Mouse (Mus musculus) liver, embryonic 15.5 days (tissue): Measurements from ENCODE around the gene Myl6. TPM values are rescaled to one million over a fixed set of nuclear protein-coding genes. Genes with fewer than 3 reads are reported as not detected.
"Not testable (repeated sequence)": the region's sequence is repeated elsewhere in the genome, so short reads cannot be mapped to it uniquely, and the experiment has no call there.

Source experiments
- ATAC-seq: fragments of 200-750 bp; cut with Nextera tagmentation; 2 replicates; pipeline ENCODE4 v1.8.0; 2017; ENCODE audit warnings: moderate number of reproducible peaks, mild to moderate bottlenecking, moderate library complexity; ENCODE audit not compliant: insufficient read depth
- H3K27ac ChIP-seq: fragments of 300-500 bp; sonication (generic); replicated peaks from 2 replicates; pipeline ENCODE4 v1.5.1; 2015; ENCODE audit warnings: mild to moderate bottlenecking, inconsistent platforms
- H3K27me3 ChIP-seq: fragments of 300-500 bp; sonication (generic); 2 replicates; pipeline ENCODE4 v1.6.1; 2015; ENCODE audit warnings: mild to moderate bottlenecking, inconsistent platforms
- H3K36me3 ChIP-seq: fragments of 300-500 bp; sonication (generic); replicated peaks from 2 replicates; pipeline ENCODE4 v1.6.1; 2015; ENCODE audit warnings: moderate library complexity, mild to moderate bottlenecking, inconsistent platforms
- H3K4me1 ChIP-seq: fragments of 300-500 bp; sonication (generic); replicated peaks from 2 replicates; pipeline ENCODE4 v1.6.1; 2015; ENCODE audit warnings: inconsistent platforms
- H3K4me2 ChIP-seq: fragments of 300-500 bp; sonication (generic); 2 replicates; pipeline ENCODE4 v1.6.1; 2015; ENCODE audit warnings: moderate library complexity, mild to moderate bottlenecking, inconsistent platforms
- H3K4me3 ChIP-seq: fragments of 300-500 bp; sonication (generic); replicated peaks from 2 replicates; pipeline ENCODE4 v1.5.1; 2015; ENCODE audit warnings: mild to moderate bottlenecking, inconsistent platforms
- H3K9ac ChIP-seq: fragments of 300-500 bp; sonication (generic); 2 replicates; pipeline ENCODE4 v1.6.1; 2015; ENCODE audit warnings: moderate library complexity, mild to moderate bottlenecking, inconsistent platforms
- H3K9me3 ChIP-seq: fragments of 300-500 bp; sonication (generic); replicated peaks from 2 replicates; pipeline ENCODE4 v1.6.1; 2016; ENCODE audit warnings: inconsistent platforms
- WGBS: fragments of 180-500 bp; shearing (Covaris S2); methylation state at CpG from one replicate; pipeline ENCODE4 v1.1.7; 2015; ENCODE audit warnings: mixed read lengths; ENCODE audit not compliant: insufficient replicate concordance; 5-methylcytosine and 5-hydroxymethylcytosine counted together
- polyA plus RNA-seq: library from polyadenylated mRNA; unstranded; fragments of >200 nt; fragmentation: Nextera tagmentation; extraction: Ambion mirVana; gene quantifications from 2 replicates; pipeline ENCODE4 v1.2.1, GENCODE M21; 2015

Myl6 gene
- polyA plus RNA-seq, 1 experiment from 2014 or later: 484 TPM

DNA sequence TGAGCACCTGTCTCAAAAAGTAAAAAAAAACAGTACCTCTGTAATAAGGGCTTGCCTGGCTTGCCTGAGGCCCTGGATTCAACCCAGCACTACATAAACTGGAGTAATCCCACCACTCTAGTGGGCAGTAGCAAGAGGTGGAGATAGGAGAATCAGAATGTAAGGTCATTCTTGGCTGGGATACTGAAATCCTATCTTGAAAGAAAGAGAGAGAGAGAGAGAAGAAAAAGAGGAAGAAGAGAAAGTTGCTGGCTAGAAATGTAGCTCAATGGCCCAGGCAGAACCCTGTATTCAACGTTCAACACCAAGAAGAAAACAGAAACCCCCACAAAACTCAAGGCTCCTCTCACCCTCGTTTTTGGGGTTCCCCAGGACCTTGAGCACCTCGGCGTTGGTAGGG, 2.0 kb upstream of the Myl6 start:
- Histone ChIP-seq H3K4me1 (peaks cover 82% of the 10 kb centered on the region), H3K9me3 (no peaks in the 10 kb centered on the region), H3K27ac (peak overlapping the region; percentile 94; the same call in 1 of the 2 replicates), H3K4me3 (no peak overlapping the region), H3K9ac (no peak overlapping the region), H3K4me2 (no peak overlapping the region), H3K36me3 (peaks cover 12% of the 10 kb centered on the region), H3K27me3 (no peaks in the 10 kb centered on the region)
- no peak for ATAC-seq
- WGBS: 59% methylated on average over 4 of the region's 4 CpGs

DNA sequence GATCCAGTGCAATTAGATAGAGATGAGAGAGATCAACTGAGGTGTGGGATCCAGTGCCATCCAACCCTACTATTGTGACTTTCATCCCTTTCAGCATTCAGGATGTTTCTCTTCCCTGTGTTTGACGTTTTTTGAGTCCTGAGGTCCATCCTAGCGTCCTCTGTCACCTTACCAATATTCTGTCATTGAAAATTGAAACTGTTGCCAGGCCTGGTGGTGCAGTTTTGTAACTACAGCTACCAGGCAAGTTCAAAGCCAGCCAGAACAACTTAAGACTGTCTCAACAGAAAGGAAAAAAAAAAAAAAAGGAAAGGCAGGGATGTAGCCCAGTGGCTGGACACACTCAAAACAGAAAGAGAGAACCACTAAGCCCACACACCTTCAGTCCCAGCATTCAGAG, 1.3 kb upstream of the Myl6 start:
- H3K4me3 ChIP-seq: peak overlapping the region; percentile 93
- H3K9me3 ChIP-seq: no peaks in the 10 kb centered on the region
- no peaks in the 10 kb centered on the region for H3K27me3 ChIP-seq
- peak overlapping the region; percentile 94 for H3K27ac ChIP-seq
- H3K36me3 ChIP-seq: peaks cover 19% of the 10 kb centered on the region
- peak overlapping the region; percentile 90 for H3K9ac ChIP-seq
- peak overlapping the region; percentile 90 for H3K4me2 ChIP-seq
- ATAC-seq: no peak
- WGBS: 53% methylated on average over 2 of the region's 2 CpGs
- peaks cover 79% of the 10 kb centered on the region for H3K4me1 ChIP-seq

DNA sequence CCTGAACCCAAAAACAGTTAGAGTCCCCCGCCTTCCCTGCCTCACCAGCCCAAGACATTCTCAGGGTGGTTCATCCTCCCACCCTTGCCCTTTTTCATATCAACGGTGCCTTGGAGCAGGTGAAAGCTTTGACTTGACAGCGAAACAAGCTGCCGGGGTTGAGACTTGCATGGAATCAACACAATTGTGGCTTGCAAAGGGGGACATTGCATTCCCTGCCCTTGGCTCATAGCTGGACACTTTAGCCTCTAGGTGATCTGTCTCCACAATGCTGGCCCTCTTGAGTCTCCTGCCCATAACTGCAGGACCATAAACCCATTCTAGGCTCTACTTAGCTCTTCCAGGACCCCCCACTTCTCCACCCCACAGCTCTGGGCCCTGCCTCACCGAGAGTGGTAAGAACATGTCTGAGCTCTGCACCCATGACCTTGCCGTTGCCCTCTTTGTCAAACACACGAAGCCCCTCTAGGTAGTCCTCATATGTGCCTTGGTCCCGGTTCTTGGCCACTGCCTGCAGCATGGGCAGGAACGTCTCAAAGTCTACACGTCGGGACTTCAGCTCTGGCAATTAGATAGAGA, 811 bp upstream of the Myl6 start:
- WGBS: 28% methylated on average over 11 of the region's 11 CpGs
- Histone ChIP-seq H3K9me3 (no peaks in the 10 kb centered on the region), H3K4me2 (peak overlapping the region; percentile 90), H3K4me1 (peaks cover 80% of the 10 kb centered on the region), H3K27me3 (no peaks in the 10 kb centered on the region), H3K36me3 (peaks cover 24% of the 10 kb centered on the region), H3K27ac (peak overlapping the region; percentile 94), H3K4me3 (peak overlapping the region; percentile 93), H3K9ac (peak overlapping the region; percentile 90)
- no peak for ATAC-seq

DNA sequence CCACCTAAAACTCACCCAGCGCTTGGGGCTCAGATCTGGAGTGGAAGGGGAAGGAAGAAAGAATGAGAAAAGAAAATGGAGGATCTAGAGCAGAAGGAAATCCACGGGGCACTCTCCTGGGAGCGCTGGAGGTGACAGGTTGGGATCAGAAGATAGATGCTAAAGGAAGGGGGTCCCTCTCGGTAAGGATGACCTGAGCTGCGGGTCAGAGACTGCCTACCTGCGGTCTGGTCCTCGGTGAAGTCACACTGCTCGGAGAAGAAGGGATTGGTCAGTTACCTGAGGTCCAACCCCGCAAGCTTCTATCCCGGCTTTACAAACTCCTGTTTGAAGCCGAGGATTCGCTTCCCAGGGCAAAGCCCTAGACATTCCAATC, 638 bp downstream of the Myl6 start:
- ATAC-seq: peak; percentile 56
- 0% methylated on average over 12 of the region's 12 CpGs for WGBS
- peaks cover 38% of the 10 kb centered on the region for H3K36me3 ChIP-seq
- H3K4me2 ChIP-seq: peak overlapping the region; percentile 90
- peak overlapping the region; percentile 93 for H3K4me3 ChIP-seq
- no peaks in the 10 kb centered on the region for H3K9me3 ChIP-seq
- H3K9ac ChIP-seq: peak overlapping the region; percentile 90
- H3K27me3 ChIP-seq: no peaks in the 10 kb centered on the region
- peak overlapping the region; percentile 94 for H3K27ac ChIP-seq
- peaks cover 76% of the 10 kb centered on the region for H3K4me1 ChIP-seq

DNA sequence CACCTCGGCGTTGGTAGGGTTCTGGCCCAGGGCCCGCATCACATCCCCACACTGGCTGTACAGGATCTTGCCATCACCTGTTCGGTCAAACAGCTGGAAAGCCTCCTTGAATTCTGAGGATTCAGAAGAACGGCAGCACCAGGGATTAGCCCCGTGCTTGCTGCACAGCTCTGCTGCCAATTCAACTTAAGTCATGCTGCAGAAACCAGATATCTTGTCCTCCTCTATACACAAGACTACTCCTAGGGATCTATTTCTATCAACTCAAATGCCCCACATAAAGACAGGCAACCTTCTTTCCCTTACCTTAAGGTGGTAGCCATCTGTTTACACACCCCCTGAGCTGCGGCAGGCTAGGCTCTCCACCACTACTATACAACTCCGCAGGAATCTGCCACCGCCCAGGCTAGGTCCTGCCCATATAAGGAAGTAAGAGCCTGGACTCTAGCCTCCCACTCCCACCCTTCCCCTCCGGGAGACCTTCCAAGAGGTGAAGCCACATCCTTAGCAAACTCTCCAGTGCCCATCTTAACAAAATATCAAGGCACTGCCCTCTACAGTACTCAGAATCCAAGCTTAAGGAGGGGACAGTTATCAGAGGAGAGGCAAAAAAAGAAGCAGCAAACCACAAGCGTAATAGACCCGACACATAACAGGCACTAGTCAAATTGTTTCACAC, 1.2 kb downstream of the Myl6 start:
- peaks cover 70% of the 10 kb centered on the region for H3K4me1 ChIP-seq
- H3K4me2 ChIP-seq: peak overlapping the region; percentile 90
- 21% methylated on average over 12 of the region's 12 CpGs for WGBS
- H3K27me3 ChIP-seq: no peaks in the 10 kb centered on the region
- no peaks in the 10 kb centered on the region for H3K9me3 ChIP-seq
- H3K36me3 ChIP-seq: peaks cover 44% of the 10 kb centered on the region
- ATAC-seq: peak; percentile 51
- peak overlapping the region; percentile 94 for H3K27ac ChIP-seq
- peak overlapping the region; percentile 90 for H3K9ac ChIP-seq
- H3K4me3 ChIP-seq: peak overlapping the region; percentile 93

DNA sequence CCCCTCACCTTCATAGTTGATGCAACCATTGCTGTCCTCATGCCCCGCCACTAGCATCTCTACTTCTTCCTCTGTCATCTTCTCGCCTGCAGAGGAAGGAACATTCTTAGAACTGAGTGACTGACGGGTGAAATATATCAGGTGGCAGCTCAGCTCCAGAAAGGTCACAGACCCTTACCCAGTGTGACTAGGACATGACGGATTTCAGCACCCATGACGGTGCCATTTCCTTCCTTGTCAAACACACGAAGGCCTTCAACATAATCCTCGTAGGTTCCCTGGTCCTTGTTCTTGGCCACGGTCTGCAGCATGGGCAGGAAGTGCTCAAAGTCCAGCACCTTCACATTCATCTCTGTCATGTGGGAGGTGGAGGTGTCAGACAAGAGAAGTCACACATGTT, 1.9 kb downstream of the Myl6 start:
- not testable (repeated sequence) for H3K27me3 ChIP-seq, H3K9me3 ChIP-seq, ATAC-seq
- 47% methylated on average over 8 of the region's 8 CpGs for WGBS
- Histone ChIP-seq H3K4me3 (peak overlapping the region; percentile 93), H3K27ac (peak overlapping the region; percentile 94), H3K36me3 (peaks cover 51% of the 10 kb centered on the region), H3K4me2 (peak overlapping the region; percentile 90), H3K9ac (peak overlapping the region; percentile 90), H3K4me1 (peaks cover 63% of the 10 kb centered on the region)

DNA sequence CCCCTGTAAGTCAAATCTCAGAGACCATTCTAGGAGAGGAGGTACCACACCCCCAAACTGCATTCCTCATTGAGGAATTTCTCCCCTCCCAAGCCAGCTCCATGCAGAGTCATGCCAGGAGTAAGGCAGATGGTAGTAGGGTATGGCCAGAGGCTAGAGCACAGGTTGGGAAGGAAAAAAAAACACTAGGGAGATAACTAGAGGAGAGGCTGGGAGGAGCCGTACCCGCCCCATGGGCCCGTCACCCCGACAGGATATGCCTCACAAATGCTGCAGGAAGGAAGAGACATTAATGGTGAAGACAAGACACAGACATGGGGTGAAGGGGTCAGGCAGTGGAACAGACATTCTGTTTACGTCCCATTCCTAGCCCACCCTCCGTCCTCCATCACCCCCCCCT, 2.5 kb downstream of the Myl6 start:
- no peak for ATAC-seq
- Histone ChIP-seq H3K9ac (no peak overlapping the region), H3K4me3 (peak overlapping the region; percentile 93), H3K36me3 (peaks cover 54% of the 10 kb centered on the region), H3K27me3 (no peaks in the 10 kb centered on the region), H3K4me1 (peaks cover 57% of the 10 kb centered on the region), H3K4me2 (peak overlapping the region; percentile 90), H3K27ac (peak overlapping the region; percentile 55), H3K9me3 (no peaks in the 10 kb centered on the region)
- WGBS: 42% methylated on average over 6 of the region's 6 CpGs

DNA sequence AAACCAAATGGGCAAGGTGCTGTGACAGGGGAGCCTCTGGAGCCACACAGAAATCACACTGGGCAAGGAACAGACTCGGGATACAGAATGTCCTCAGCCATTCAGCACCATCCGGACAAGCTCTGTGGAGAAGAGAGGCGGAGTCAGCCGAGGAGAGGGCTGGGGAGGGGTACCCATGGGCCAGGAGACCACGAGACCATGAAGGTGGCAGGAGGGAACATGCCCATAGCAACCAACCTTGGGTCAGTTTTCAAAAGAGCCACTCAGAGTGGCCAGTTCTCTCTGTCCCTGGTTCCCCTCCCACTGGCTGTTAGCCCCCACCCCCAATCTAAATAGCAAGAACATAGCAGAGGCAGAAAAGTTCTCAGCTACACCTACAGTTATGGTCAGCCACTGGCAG, 3.0 kb downstream of the Myl6 start:
- Histone ChIP-seq H3K9ac (no peak overlapping the region), H3K27me3 (no peaks in the 10 kb centered on the region), H3K9me3 (no peaks in the 10 kb centered on the region), H3K4me3 (no peak overlapping the region), H3K4me2 (peak overlapping the region; percentile 90; the same call in 1 of the 2 replicates), H3K4me1 (peaks cover 52% of the 10 kb centered on the region), H3K27ac (0 out of 2 replicates have a peak overlapping the region, but pooled peaks have one; percentile 55), H3K36me3 (peaks cover 60% of the 10 kb centered on the region)
- ATAC-seq: no peak
- 69% methylated on average over 5 of the region's 5 CpGs for WGBS

DNA sequence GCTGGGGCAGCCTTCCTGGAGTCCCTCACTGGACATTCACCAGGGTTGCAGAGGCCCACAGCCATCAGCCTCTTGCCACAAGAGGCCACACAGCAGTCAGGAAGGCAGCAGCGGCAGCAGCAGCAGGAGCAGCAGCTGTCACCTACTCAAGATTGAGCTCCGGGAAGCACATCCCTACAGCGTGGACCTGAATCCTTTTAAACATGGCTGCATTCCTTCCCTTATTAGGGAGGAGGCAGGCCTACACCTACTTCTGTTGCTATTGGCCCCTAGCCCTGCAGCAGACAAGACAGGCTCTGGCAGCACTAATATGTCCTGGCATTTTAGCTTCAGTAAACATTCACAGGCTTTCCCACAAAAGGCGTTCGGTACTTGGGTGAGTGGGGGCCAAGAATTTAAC, 3.7 kb downstream of the Myl6 start:
- Histone ChIP-seq H3K27me3 (no peaks in the 10 kb centered on the region), H3K4me3 (no peak overlapping the region), H3K9me3 (no peaks in the 10 kb centered on the region), H3K4me1 (peaks cover 45% of the 10 kb centered on the region), H3K9ac (no peak overlapping the region), H3K4me2 (no peak overlapping the region), H3K27ac (0 out of 2 replicates have a peak overlapping the region, but pooled peaks have one; percentile 4), H3K36me3 (peaks cover 67% of the 10 kb centered on the region)
- WGBS: 79% methylated on average over 5 of the region's 5 CpGs
- ATAC-seq: no peak

DNA sequence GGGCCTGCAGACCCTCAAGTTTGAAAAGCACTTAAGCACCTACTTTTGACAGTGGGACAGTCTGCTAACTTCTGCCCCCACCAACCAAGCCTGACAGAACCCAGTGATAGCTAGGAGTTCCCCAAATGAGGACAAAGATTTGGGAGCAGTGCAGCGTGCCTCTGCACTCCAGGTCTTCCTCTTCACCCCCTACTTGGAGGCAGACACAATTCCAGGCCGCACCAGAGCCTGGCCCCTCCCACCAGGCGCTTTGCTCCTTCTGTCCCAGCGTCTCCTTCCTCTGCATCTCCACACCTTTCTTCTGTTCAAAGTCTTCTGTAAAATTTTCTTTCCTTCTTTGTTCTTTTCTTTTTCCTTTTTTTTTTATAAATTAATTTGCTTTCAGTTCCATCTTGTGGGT, 4.2 kb downstream of the Myl6 start:
- no peak overlapping the region for H3K27ac ChIP-seq

DNA sequence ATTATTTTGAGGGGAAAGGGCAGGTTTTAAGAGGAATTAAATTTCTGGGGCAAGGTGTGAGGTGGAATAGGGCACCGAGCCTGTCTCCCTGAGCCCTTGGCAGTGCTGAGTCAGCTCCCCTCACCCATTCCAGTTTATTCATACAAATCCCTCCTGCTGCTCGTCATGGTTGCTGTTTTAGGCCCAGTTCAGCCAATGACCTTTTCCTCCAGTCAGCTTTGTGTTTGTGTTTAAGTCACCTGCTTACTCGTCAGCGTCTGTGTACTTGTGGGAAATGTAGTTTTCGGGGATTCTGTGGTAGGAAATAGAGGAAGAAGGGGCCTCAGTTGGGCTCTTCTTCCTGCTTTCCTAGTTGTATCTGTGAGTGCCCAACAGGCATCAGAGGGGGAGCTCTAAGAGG, 4.6 kb downstream of the Myl6 start:
- ATAC-seq: no peak
- 65% methylated on average over 5 of the region's 5 CpGs for WGBS
- no peak overlapping the region for H3K9ac ChIP-seq
- H3K27me3 ChIP-seq: no peaks in the 10 kb centered on the region
- H3K9me3 ChIP-seq: no peaks in the 10 kb centered on the region
- H3K36me3 ChIP-seq: peaks cover 73% of the 10 kb centered on the region
- no peak overlapping the region for H3K27ac ChIP-seq
- H3K4me2 ChIP-seq: no peak overlapping the region
- no peak overlapping the region for H3K4me3 ChIP-seq
- H3K4me1 ChIP-seq: peaks cover 36% of the 10 kb centered on the region

More for the DNA sequence above, 4.2 kb downstream of the Myl6 start:
- Histone ChIP-seq H3K9ac (no peak overlapping the region), H3K27me3 (no peaks in the 10 kb centered on the region), H3K9me3 (no peaks in the 10 kb centered on the region), H3K36me3 (peaks cover 69% of the 10 kb centered on the region), H3K4me2 (no peak overlapping the region), H3K4me1 (peaks cover 40% of the 10 kb centered on the region), H3K4me3 (no peak overlapping the region)
- no peak for ATAC-seq
- WGBS: 67% methylated on average over 4 of the region's 4 CpGs
